Mouse (Mus musculus): ENCODE measurements around the gene Ticrr. TPM values are rescaled to one million over a fixed set of nuclear protein-coding genes. Genes with fewer than 3 reads are reported as not detected.

The Ticrr gene
- polyA plus RNA-seq, 1 experiment from 2014 or later, result 16.2 TPM

DNA sequence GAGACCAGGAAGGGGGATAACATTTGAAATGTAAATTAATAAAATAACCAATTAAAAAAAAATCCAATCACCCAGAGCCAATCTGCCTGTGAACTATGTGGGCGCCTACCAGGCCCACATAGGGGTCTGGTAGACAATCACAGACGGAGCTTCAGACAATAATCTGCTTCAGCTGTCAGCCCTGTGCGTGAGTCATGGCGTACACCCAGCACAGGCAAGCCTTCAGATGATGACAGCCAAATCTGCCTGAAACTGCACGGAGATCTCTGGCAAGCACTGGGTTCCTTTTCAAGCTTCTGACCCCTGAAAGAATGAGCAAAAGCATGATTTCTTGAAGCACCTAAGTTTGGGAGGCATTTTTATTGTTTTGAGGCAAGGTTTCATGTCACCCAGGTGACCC is 33.8 kb upstream of the Ticrr start:
- Histone ChIP-seq H3K4me1 (replicated peaks; ENCODE audit: control insufficient read depth, insufficient read depth, low read length) (no peaks in the 10 kb centered on the region), H3K4me3 (ENCODE audit: low read depth, low read length) (no peak overlapping the region), H3K4me2 (no peak overlapping the region), H3K9ac (ENCODE audit: low read depth, low read length) (no peak overlapping the region), H3K27me3 (replicated peaks; ENCODE audit: control insufficient read depth, insufficient read depth, low read length) (no peaks in the 10 kb centered on the region), H3K9me3 (ENCODE audit: control insufficient read depth, low read length) (no peaks in the 10 kb centered on the region), H3K27ac (ENCODE audit: low read depth, low read length) (no peak overlapping the region), H3K36me3 (ENCODE audit: control insufficient read depth, insufficient read depth, low read length) (no peaks in the 10 kb centered on the region)
- DNase-seq (ENCODE audit: low spot score) (no peak), ATAC-seq (replicated peaks; ENCODE audit: low FRiP score) (no peak)
- 74% methylated on average over 5 of the region's 5 CpGs for WGBS

DNA sequence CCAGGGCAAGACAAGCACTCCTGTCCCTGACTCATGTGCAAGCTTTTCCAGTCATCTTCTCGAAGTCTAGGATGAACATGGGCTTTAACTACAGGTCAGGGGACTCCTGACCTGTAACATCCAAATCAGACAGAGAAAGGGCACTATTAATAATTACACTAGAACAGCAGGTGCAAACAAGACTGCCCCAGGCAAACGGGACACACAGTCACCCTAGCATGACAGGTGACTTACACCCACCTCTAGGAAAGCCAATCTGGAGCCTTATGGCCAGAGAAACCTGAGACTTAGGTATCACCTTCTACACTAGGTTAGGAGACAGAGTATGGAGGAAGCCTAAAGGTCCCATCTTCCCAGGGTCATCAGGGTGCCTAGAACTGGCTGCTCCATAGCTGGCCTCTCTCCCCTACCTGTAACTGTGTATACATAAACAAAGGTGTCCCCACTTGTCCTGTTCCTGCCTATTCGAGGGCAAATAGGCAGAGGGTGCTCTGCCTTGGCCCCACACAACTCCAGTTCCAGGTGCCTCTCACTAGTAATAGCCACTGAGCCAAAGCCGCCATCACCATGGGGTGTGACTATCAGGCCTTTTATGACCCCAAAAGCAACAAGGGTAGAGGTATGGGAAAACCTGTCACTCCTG is 31.6 kb upstream of the Ticrr start:
- Histone ChIP-seq H3K9me3 (ENCODE audit: control insufficient read depth, low read length) (no peaks in the 10 kb centered on the region), H3K4me1 (replicated peaks; ENCODE audit: control insufficient read depth, insufficient read depth, low read length) (no peaks in the 10 kb centered on the region), H3K36me3 (ENCODE audit: control insufficient read depth, insufficient read depth, low read length) (no peaks in the 10 kb centered on the region), H3K27me3 (replicated peaks; ENCODE audit: control insufficient read depth, insufficient read depth, low read length) (peaks cover 7% of the 10 kb centered on the region), H3K4me2 (no peak overlapping the region), H3K27ac (ENCODE audit: low read depth, low read length) (no peak overlapping the region), H3K4me3 (ENCODE audit: low read depth, low read length) (no peak overlapping the region), H3K9ac (ENCODE audit: low read depth, low read length) (no peak overlapping the region)
- no peak for ATAC-seq (replicated peaks; ENCODE audit: low FRiP score)
- 70% methylated on average over 4 of the region's 4 CpGs for WGBS
- DNase-seq (ENCODE audit: low spot score), result no peak

- Histone ChIP-seq H3K27ac (ENCODE audit: low read depth, low read length) (no peak overlapping the region), H3K9ac (ENCODE audit: low read depth, low read length) (no peak overlapping the region), H3K27me3 (replicated peaks; ENCODE audit: control insufficient read depth, insufficient read depth, low read length) (peaks cover 10% of the 10 kb centered on the region), H3K4me3 (ENCODE audit: low read depth, low read length) (no peak overlapping the region), H3K4me2 (no peak overlapping the region), H3K9me3 (ENCODE audit: control insufficient read depth, low read length) (no peaks in the 10 kb centered on the region), H3K36me3 (ENCODE audit: control insufficient read depth, insufficient read depth, low read length) (no peaks in the 10 kb centered on the region), H3K4me1 (replicated peaks; ENCODE audit: control insufficient read depth, insufficient read depth, low read length) (no peaks in the 10 kb centered on the region)
- 25% methylated on average over 13 of the region's 13 CpGs for WGBS
- ATAC-seq (replicated peaks; ENCODE audit: low FRiP score) (no peak), DNase-seq (ENCODE audit: low spot score) (no peak)
Observed at GRCm38 (mm10) chr7:79631773-79632348, 28.1 kb upstream of the Ticrr start.

GRCm38 (mm10) chr7:79647233-79647632 is 12.8 kb upstream of the Ticrr start:
- 0 out of 2 replicates have a peak, but pooled peaks cover 2% of the 10 kb centered on the region for H3K27me3 ChIP-seq (replicated peaks; ENCODE audit: control insufficient read depth, insufficient read depth, low read length)
- no peaks in the 10 kb centered on the region for H3K4me1 ChIP-seq (replicated peaks; ENCODE audit: control insufficient read depth, insufficient read depth, low read length)
- H3K9me3 ChIP-seq (ENCODE audit: control insufficient read depth, low read length), result no peaks in the 10 kb centered on the region
- no peak overlapping the region for H3K27ac ChIP-seq (ENCODE audit: low read depth, low read length)
- no peak overlapping the region for H3K4me3 ChIP-seq (ENCODE audit: low read depth, low read length)
- no peak for ATAC-seq (replicated peaks; ENCODE audit: low FRiP score)
- H3K4me2 ChIP-seq, result no peak overlapping the region
- H3K36me3 ChIP-seq (ENCODE audit: control insufficient read depth, insufficient read depth, low read length), result no peaks in the 10 kb centered on the region
- no peak overlapping the region for H3K9ac ChIP-seq (ENCODE audit: low read depth, low read length)
- WGBS, result 75% methylated on average over 3 of the region's 3 CpGs
- DNase-seq (ENCODE audit: low spot score), result no peak

DNA sequence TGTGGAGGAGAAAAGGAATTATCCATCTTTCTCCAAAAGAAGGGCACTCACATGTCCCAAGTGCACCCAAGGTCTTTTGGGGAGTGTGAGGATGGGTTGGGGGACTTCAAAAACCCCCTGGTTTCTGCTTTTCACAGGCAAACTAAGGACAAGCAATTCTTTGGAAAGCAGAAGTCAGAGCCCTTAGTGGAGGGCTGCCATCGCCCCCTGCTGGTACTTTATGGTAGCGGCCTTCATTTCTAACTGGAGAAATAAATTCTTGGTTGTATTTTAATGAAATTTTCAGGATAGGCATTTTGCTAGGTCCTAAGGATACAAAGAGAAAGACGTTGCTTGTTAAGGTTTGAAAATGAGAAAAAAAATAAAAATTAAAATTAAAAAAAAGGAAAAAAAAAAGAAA is 11.0 kb upstream of the Ticrr start:
- H3K4me3 ChIP-seq (ENCODE audit: low read depth, low read length), result no peak overlapping the region
- H3K36me3 ChIP-seq (ENCODE audit: control insufficient read depth, insufficient read depth, low read length), result no peaks in the 10 kb centered on the region
- 5% methylated on average over 3 of the region's 3 CpGs for WGBS
- DNase-seq (ENCODE audit: low spot score) (peak; percentile 40), ATAC-seq (replicated peaks; ENCODE audit: low FRiP score) (no peak)
- H3K9ac ChIP-seq (ENCODE audit: low read depth, low read length), result no peak overlapping the region
- H3K4me1 ChIP-seq (replicated peaks; ENCODE audit: control insufficient read depth, insufficient read depth, low read length), result no peaks in the 10 kb centered on the region
- H3K4me2 ChIP-seq, result no peak overlapping the region
- no peaks in the 10 kb centered on the region for H3K9me3 ChIP-seq (ENCODE audit: control insufficient read depth, low read length)
- H3K27me3 ChIP-seq (replicated peaks; ENCODE audit: control insufficient read depth, insufficient read depth, low read length), result 0 out of 2 replicates have a peak, but pooled peaks cover 2% of the 10 kb centered on the region
- no peak overlapping the region for H3K27ac ChIP-seq (ENCODE audit: low read depth, low read length)

- Histone ChIP-seq H3K36me3 (ENCODE audit: control insufficient read depth, insufficient read depth, low read length) (no peaks in the 10 kb centered on the region), H3K9me3 (ENCODE audit: control insufficient read depth, low read length) (no peaks in the 10 kb centered on the region), H3K4me3 (ENCODE audit: low read depth, low read length) (no peak overlapping the region), H3K27ac (ENCODE audit: low read depth, low read length) (no peak overlapping the region), H3K4me2 (no peak overlapping the region), H3K27me3 (replicated peaks; ENCODE audit: control insufficient read depth, insufficient read depth, low read length) (no peaks in the 10 kb centered on the region), H3K4me1 (replicated peaks; ENCODE audit: control insufficient read depth, insufficient read depth, low read length) (0 out of 2 replicates have a peak, but pooled peaks cover 2% of the 10 kb centered on the region), H3K9ac (ENCODE audit: low read depth, low read length) (no peak overlapping the region)
- ATAC-seq (replicated peaks; ENCODE audit: low FRiP score) (no peak), DNase-seq (ENCODE audit: low spot score) (no peak)
- 88% methylated on average over 1 of the region's 1 CpGs for WGBS
Observed at GRCm38 (mm10) chr7:79654185-79654584, 5.8 kb upstream of the Ticrr start.

DNA sequence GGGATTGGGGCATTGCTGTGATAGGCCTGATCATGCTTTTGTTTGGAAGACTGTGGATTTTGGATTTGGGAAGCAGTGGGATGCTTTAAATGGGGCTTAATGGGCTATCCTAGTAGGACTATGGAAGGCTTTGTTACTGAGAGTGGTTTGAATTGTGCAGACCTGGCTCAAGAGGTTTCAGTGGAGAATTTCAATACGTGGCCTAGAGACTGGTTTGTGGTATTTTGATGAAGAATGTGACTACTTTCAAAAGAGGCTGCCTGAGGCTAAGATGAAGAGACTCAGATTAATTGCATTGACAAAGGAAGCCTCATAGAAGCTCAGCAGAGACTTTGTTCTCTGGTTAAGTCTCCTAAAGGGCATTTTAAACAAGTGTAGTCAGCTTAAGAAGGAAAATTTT is 5.4 kb upstream of the Ticrr start:
- 0 out of 2 replicates have a peak, but pooled peaks cover 2% of the 10 kb centered on the region for H3K4me1 ChIP-seq (replicated peaks; ENCODE audit: control insufficient read depth, insufficient read depth, low read length)
- no peaks in the 10 kb centered on the region for H3K27me3 ChIP-seq (replicated peaks; ENCODE audit: control insufficient read depth, insufficient read depth, low read length)
- DNase-seq (ENCODE audit: low spot score) (no peak), ATAC-seq (replicated peaks; ENCODE audit: low FRiP score) (no peak)
- no peak overlapping the region for H3K4me3 ChIP-seq (ENCODE audit: low read depth, low read length)
- no peak overlapping the region for H3K27ac ChIP-seq (ENCODE audit: low read depth, low read length)
- WGBS, result 51% methylated on average over 1 of the region's 1 CpGs
- H3K9ac ChIP-seq (ENCODE audit: low read depth, low read length), result no peak overlapping the region
- no peak overlapping the region for H3K4me2 ChIP-seq
- no peaks in the 10 kb centered on the region for H3K9me3 ChIP-seq (ENCODE audit: control insufficient read depth, low read length)
- no peaks in the 10 kb centered on the region for H3K36me3 ChIP-seq (ENCODE audit: control insufficient read depth, insufficient read depth, low read length)

DNA sequence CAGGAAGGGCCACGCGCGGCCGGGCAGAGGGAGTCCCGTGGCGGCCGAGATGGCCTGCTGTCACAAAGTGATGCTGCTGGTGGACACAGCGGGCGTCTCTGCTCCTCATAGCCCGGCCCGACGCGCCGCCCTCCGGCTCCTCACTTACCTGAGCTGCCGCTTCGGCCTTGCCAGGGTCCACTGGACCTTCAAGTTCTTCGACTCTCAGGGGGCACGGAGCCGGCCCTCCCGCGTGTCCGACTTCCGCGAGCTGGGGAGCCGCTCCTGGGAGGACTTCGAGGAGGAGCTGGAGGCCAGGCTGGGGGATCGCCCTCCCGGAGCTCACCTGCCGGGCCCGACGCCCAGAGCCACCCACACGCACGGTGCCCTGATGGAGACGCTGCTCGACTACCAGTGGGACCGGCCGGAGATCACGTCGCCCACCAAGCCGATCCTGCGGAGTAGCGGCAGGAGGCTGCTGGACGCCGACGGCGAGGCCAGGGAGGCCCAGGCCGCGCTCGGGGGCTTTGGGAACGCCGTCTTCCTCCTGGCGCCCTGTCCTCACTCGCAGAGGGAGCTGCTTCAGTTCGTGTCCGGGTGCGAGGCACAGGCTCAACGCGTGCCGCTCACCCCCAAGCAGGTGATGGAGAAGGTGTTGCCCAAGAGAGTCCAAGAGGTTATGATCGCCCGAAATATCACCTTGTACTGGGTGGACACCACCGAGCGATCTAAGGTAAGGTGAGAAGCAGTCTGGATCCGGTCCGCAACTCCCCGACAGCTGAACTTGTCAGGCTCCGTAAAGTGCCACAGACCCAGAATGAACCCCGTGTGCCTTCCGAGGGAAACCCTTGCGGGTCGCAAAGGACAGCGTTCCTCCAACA is 525 bp downstream of the Ticrr start:
- ATAC-seq (replicated peaks; ENCODE audit: low FRiP score) (peak; percentile 37), DNase-seq (ENCODE audit: low spot score) (peak; percentile 44)
- no peaks in the 10 kb centered on the region for H3K9me3 ChIP-seq (ENCODE audit: control insufficient read depth, low read length)
- H3K4me2 ChIP-seq, result peak overlapping the region; percentile 94
- H3K9ac ChIP-seq (ENCODE audit: low read depth, low read length), result peak overlapping the region; percentile 93
- H3K4me1 ChIP-seq (replicated peaks; ENCODE audit: control insufficient read depth, insufficient read depth, low read length), result peaks cover 16% of the 10 kb centered on the region
- H3K4me3 ChIP-seq (ENCODE audit: low read depth, low read length), result peak overlapping the region; percentile 83
- WGBS, result under 1% methylated on average over 73 of the region's 73 CpGs
- H3K27ac ChIP-seq (ENCODE audit: low read depth, low read length), result peak overlapping the region; percentile 10; the same call in 1 of the 2 replicates
- H3K36me3 ChIP-seq (ENCODE audit: control insufficient read depth, insufficient read depth, low read length), result peaks cover 1% of the 10 kb centered on the region
- H3K27me3 ChIP-seq (replicated peaks; ENCODE audit: control insufficient read depth, insufficient read depth, low read length), result no peaks in the 10 kb centered on the region
